Mouse (Mus musculus): ENCODE data around the gene Enoph1. TPM values are rescaled to one million over a fixed set of nuclear protein-coding genes. Genes with fewer than 3 reads are reported as not detected.

Enoph1 gene
- polyA plus RNA-seq, 1 experiment from 2014 or later = 41.2 TPM

GRCm38 (mm10) chr5:100082006-100082405, 42.2 kb downstream of the Enoph1 start:
- Histone ChIP-seq H3K9me3 (no peaks in the 10 kb centered on the region), H3K9ac (no peak overlapping the region), H3K36me3 (no peaks in the 10 kb centered on the region), H3K27me3 (replicated peaks) (no peaks in the 10 kb centered on the region), H3K4me2 (no peak overlapping the region), H3K4me3 (replicated peaks) (no peak overlapping the region), H3K27ac (no peak overlapping the region), H3K4me1 (peaks cover 24% of the 10 kb centered on the region)
- no peak for ATAC-seq (ENCODE audit: insufficient read depth, low FRiP score, low read depth)
- WGBS = 82% methylated on average over 4 of the region's 4 CpGs

DNA sequence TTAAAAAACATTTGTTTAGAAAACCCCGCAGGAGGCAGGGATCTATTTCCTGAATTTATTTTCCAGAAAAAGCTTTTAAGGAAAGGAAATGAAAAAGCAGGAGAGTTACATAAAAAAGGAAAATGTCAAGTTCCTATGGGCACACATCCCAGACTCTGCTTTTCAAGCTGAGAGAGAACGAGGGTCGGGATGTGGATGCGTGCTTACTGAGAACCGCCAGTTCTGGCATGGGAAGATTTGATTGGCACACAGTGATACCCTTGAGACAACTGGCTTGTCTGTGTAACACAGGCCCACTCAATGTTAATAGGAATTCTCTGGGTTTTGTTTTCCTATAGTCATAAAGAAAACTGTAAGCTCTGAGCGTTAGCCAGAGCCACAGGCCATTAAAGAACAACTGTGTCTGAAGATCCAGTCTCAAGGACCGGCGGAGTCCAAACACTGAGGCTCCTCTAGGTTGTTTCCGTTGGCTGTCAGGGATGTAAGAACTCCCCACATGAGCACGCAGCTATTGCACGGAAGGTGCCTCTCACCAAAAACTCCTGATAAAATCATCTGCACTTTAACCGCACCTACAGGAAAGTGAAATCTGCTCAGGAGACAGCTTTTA, 44.3 kb downstream of the Enoph1 start:
- 53% methylated on average over 12 of the region's 12 CpGs for WGBS
- H3K4me3 ChIP-seq (replicated peaks) = no peak overlapping the region
- H3K27me3 ChIP-seq (replicated peaks) = no peaks in the 10 kb centered on the region
- no peak overlapping the region for H3K9ac ChIP-seq
- H3K4me1 ChIP-seq = peaks cover 21% of the 10 kb centered on the region
- no peak overlapping the region for H3K4me2 ChIP-seq
- peak overlapping the region; percentile 54; the same call in 1 of the 2 replicates for H3K27ac ChIP-seq
- ATAC-seq (ENCODE audit: insufficient read depth, low FRiP score, low read depth) = no peak
- no peaks in the 10 kb centered on the region for H3K36me3 ChIP-seq
- no peaks in the 10 kb centered on the region for H3K9me3 ChIP-seq

- Histone ChIP-seq H3K9me3 (no peaks in the 10 kb centered on the region), H3K27ac (peak overlapping the region; percentile 26; the same call in 1 of the 2 replicates), H3K4me2 (no peak overlapping the region), H3K4me1 (peaks cover 11% of the 10 kb centered on the region), H3K9ac (no peak overlapping the region), H3K27me3 (replicated peaks) (no peaks in the 10 kb centered on the region), H3K36me3 (no peaks in the 10 kb centered on the region), H3K4me3 (replicated peaks) (no peak overlapping the region)
- no peak for ATAC-seq (ENCODE audit: insufficient read depth, low FRiP score, low read depth)
- 40% methylated on average over 8 of the region's 8 CpGs for WGBS
Observed at GRCm38 (mm10) chr5:100085097-100085496, 45.3 kb downstream of the Enoph1 start.

GRCm38 (mm10) chr5:100090515-100091262, 50.9 kb downstream of the Enoph1 start:
- H3K4me3 ChIP-seq (replicated peaks) = no peak overlapping the region
- ATAC-seq (ENCODE audit: insufficient read depth, low FRiP score, low read depth) = no peak
- H3K9ac ChIP-seq = no peak overlapping the region
- no peak overlapping the region for H3K27ac ChIP-seq
- no peaks in the 10 kb centered on the region for H3K9me3 ChIP-seq
- WGBS = 31% methylated on average over 12 of the region's 12 CpGs
- no peaks in the 10 kb centered on the region for H3K36me3 ChIP-seq
- H3K27me3 ChIP-seq (replicated peaks) = no peaks in the 10 kb centered on the region
- no peak overlapping the region for H3K4me2 ChIP-seq
- H3K4me1 ChIP-seq = peaks cover 9% of the 10 kb centered on the region

GRCm38 (mm10) chr5:100091263-100091594, 51.4 kb downstream of the Enoph1 start:
- no peaks in the 10 kb centered on the region for H3K9me3 ChIP-seq
- peaks cover 8% of the 10 kb centered on the region; the same call in 1 of the 2 replicates for H3K4me1 ChIP-seq
- 38% methylated on average over 10 of the region's 10 CpGs for WGBS
- no peaks in the 10 kb centered on the region for H3K27me3 ChIP-seq (replicated peaks)
- H3K36me3 ChIP-seq = no peaks in the 10 kb centered on the region
- no peak overlapping the region for H3K4me3 ChIP-seq (replicated peaks)
- H3K4me2 ChIP-seq = peak overlapping the region; percentile 9; the same call in 1 of the 2 replicates
- H3K9ac ChIP-seq = no peak overlapping the region
- no peak for ATAC-seq (ENCODE audit: insufficient read depth, low FRiP score, low read depth)
- H3K27ac ChIP-seq = no peak overlapping the region

DNA sequence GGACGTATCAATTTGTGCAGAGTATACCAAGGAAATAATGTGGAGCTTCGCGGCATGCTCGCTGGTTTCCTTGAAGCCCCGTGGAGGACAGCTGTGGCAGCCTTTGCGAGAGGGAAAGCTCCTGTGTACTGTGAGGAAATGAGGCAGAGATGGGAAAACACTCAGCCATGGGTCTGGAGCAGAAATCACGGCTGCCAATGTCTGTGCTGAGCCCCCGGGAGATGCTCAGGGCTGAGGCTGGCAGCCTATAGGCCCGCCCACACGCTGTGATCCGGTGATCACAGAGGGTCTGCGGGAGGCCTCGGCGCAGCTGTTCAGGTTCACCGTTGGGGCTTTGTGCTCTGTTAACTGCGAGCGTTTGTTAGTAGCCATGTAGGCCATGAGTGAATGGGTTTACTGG, 51.8 kb downstream of the Enoph1 start:
- ATAC-seq (ENCODE audit: insufficient read depth, low FRiP score, low read depth) = no peak
- H3K9ac ChIP-seq = no peak overlapping the region
- H3K27me3 ChIP-seq (replicated peaks) = no peaks in the 10 kb centered on the region
- no peaks in the 10 kb centered on the region for H3K36me3 ChIP-seq
- no peaks in the 10 kb centered on the region for H3K9me3 ChIP-seq
- 15% methylated on average over 17 of the region's 17 CpGs for WGBS
- H3K4me1 ChIP-seq = peaks cover 8% of the 10 kb centered on the region; the same call in 1 of the 2 replicates
- H3K4me3 ChIP-seq (replicated peaks) = no peak overlapping the region
- H3K27ac ChIP-seq = no peak overlapping the region
- peak overlapping the region; percentile 9; the same call in 1 of the 2 replicates for H3K4me2 ChIP-seq

- H3K36me3 ChIP-seq = no peaks in the 10 kb centered on the region
- H3K9ac ChIP-seq = no peak overlapping the region
- no peak overlapping the region for H3K27ac ChIP-seq
- H3K4me1 ChIP-seq = no peaks in the 10 kb centered on the region
- WGBS = 67% methylated on average over 5 of the region's 5 CpGs
- H3K4me3 ChIP-seq (replicated peaks) = no peak overlapping the region
- H3K9me3 ChIP-seq = no peaks in the 10 kb centered on the region
- no peaks in the 10 kb centered on the region for H3K27me3 ChIP-seq (replicated peaks)
- ATAC-seq (ENCODE audit: insufficient read depth, low FRiP score, low read depth) = no peak
- no peak overlapping the region for H3K4me2 ChIP-seq
Observed at GRCm38 (mm10) chr5:100096955-100097354, 57.2 kb downstream of the Enoph1 start.

DNA sequence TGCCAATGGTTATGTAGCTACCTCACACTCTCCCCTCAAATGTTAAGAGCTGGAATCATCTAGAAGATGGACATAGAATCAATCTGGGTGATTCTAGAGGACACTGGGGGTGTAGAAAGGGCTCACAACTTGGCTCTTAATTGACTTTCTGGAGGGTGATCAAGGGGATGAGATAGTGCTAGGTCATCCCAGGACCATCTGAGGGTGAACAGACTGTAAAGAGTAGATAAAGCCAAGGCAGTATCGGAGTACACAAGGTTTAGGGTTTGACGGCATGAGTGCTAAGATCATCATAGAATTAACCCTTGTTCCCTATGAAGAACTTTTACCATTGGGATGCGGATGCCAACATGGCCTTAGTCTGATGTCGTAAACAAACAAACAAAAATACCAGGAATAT, 58.2 kb downstream of the Enoph1 start:
- Histone ChIP-seq H3K9me3 (no peaks in the 10 kb centered on the region), H3K4me1 (no peaks in the 10 kb centered on the region), H3K36me3 (no peaks in the 10 kb centered on the region), H3K4me3 (replicated peaks) (no peak overlapping the region), H3K4me2 (no peak overlapping the region), H3K27ac (no peak overlapping the region), H3K9ac (no peak overlapping the region), H3K27me3 (replicated peaks) (no peaks in the 10 kb centered on the region)
- no peak for ATAC-seq (ENCODE audit: insufficient read depth, low FRiP score, low read depth)
- WGBS = 90% methylated on average over 4 of the region's 4 CpGs

DNA sequence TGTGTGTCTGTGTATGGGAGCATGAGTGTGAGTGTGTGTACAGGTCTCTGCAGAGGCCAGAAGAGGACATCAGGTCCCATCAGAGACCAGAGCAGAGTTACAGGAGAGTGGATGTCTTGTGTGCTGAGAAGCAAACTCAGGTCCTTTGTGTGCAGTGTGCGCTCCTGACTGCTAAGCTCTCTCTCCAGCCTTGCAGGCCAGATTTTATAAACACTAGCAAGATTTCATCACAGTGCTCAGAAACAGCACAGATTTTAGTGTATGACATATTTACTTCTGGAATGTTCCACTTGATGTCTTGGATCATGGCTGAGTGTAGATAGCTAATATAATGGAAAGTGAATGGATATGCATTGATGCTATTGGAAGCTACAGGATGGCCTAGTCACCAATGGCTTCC, 62.6 kb downstream of the Enoph1 start:
- Histone ChIP-seq H3K27ac (no peak overlapping the region), H3K4me1 (no peaks in the 10 kb centered on the region), H3K9ac (no peak overlapping the region), H3K4me3 (replicated peaks) (no peak overlapping the region), H3K9me3 (no peaks in the 10 kb centered on the region), H3K27me3 (replicated peaks) (no peaks in the 10 kb centered on the region), H3K4me2 (no peak overlapping the region), H3K36me3 (no peaks in the 10 kb centered on the region)
- ATAC-seq (ENCODE audit: insufficient read depth, low FRiP score, low read depth) = no peak
- WGBS = 64% methylated on average over 1 of the region's 1 CpGs

DNA sequence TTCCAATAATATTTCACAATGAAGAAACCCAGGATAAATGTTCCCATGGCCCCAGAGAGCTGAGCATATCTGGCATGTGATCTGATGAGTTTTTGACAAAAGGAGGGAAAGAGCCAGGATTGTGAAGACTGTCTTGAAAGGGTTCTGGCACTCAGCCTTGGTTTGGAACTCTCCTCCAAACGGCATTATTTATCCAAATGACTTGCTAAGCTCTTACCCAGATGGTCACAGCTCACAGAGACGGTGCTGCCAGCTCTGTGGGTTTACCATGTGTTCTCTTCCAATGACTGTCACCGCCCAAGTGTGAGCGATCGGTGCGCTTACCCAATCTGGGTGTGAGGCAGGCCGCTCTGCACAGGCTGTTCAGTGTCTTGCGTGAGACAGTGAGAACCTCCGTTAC, 69.1 kb downstream of the Enoph1 start:
- no peak overlapping the region for H3K4me3 ChIP-seq (replicated peaks)
- H3K27ac ChIP-seq = no peak overlapping the region; the same call in 1 of the 2 replicates
- no peak overlapping the region for H3K4me2 ChIP-seq
- 63% methylated on average over 9 of the region's 9 CpGs for WGBS
- ATAC-seq (ENCODE audit: insufficient read depth, low FRiP score, low read depth) = no peak
- H3K9ac ChIP-seq = no peak overlapping the region
- H3K27me3 ChIP-seq (replicated peaks) = no peaks in the 10 kb centered on the region
- H3K36me3 ChIP-seq = no peaks in the 10 kb centered on the region
- no peaks in the 10 kb centered on the region for H3K4me1 ChIP-seq
- no peaks in the 10 kb centered on the region for H3K9me3 ChIP-seq

DNA sequence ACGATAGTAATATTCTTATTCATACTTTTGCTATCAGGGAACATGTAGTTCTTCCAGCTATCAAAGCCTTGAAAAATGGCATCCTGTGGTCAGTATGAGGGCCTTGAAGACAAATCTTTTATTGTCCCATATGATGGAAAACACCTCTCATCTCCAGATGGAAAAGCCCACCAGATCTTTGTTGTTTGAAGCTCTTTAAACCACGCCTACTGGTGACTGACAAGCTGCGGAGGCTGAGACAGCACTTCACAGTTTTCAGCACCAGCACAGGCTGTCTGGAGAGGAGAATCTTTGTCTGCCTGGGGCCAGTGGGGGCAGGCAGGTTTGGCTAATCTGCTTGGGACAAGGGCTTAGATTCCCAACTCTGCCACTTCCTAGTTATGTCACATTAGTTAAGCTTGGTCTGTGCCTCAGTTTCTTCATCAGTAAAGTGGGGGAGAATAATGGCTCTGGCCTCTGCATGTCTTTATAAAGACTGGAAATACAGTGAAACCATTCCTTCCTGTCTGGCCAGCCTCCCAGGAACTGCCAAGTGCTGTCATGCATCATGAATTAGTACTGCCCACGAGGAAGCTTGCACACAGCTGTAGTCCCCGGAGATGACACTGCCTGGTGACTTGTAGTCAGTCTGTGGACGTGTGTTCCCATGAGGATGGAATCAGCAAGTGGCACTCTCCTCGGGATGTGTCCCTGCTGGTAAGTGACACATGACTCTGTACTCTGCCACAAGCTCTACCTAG, 69.9 kb downstream of the Enoph1 start:
- H3K4me1 ChIP-seq = no peaks in the 10 kb centered on the region
- 48% methylated on average over 7 of the region's 7 CpGs for WGBS
- H3K9me3 ChIP-seq = no peaks in the 10 kb centered on the region
- ATAC-seq (ENCODE audit: insufficient read depth, low FRiP score, low read depth) = no peak
- H3K9ac ChIP-seq = no peak overlapping the region
- H3K27me3 ChIP-seq (replicated peaks) = no peaks in the 10 kb centered on the region
- no peak overlapping the region for H3K4me3 ChIP-seq (replicated peaks)
- no peak overlapping the region for H3K4me2 ChIP-seq
- no peaks in the 10 kb centered on the region for H3K36me3 ChIP-seq
- H3K27ac ChIP-seq = no peak overlapping the region

- Histone ChIP-seq H3K4me2 (no peak overlapping the region), H3K36me3 (no peaks in the 10 kb centered on the region), H3K4me3 (replicated peaks) (no peak overlapping the region), H3K27me3 (replicated peaks) (no peaks in the 10 kb centered on the region), H3K4me1 (no peaks in the 10 kb centered on the region), H3K27ac (no peak overlapping the region), H3K9ac (no peak overlapping the region), H3K9me3 (no peaks in the 10 kb centered on the region)
- ATAC-seq (ENCODE audit: insufficient read depth, low FRiP score, low read depth) = no peak
- 61% methylated on average over 3 of the region's 3 CpGs for WGBS
Observed at GRCm38 (mm10) chr5:100110581-100110980, 70.8 kb downstream of the Enoph1 start.

Data from stomach, embryonic 15.5 days (tissue).